Mouse (Mus musculus) kidney, adult 2 months (tissue): ENCODE measurements around the gene Apod.

Experiments
- CTCF ChIP-seq: fragments of 200-500 bp; conservative IDR thresholded peaks from 2 replicates; pipeline ENCODE4 v1.5.1; 2011; ENCODE audit warnings: low read depth, mild to moderate bottlenecking, control low read depth, low read length, moderate library complexity, mixed read lengths; ENCODE audit not compliant: insufficient read depth, insufficient read length
- POLR2A ChIP-seq: fragments of 200-500 bp; IDR thresholded peaks from one replicate; pipeline ENCODE4 v1.6.1; 2011; ENCODE audit warnings: low read depth, low read length, control low read depth

DNA sequence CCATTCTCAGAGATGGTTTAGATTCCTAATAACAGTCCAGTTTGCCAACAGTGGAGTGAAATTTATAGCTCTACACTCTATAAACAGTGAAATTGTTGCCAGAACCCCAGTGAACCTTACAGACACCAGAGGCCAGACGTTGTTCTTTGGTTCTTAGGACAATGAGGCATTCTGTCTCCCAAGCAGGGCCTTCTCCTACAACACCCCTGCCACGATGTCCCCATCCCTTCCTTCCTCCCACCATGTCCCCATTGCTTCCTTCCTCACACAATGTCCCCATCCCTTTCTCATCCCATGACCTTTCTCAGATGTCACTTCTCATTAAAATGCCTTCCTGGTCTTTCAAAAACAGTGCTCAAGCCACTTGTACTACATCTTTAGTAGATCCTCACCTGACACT, 3.8 kb upstream of the Apod start:
- TF ChIP-seq CTCF = no peak
- TF ChIP-seq POLR2A = no peak
